Mouse (Mus musculus) monocyte, adult 5-6 weeks (primary cell): ENCODE measurements around the gene Efna5. TPM values are rescaled to one million over a fixed set of nuclear protein-coding genes. Genes with fewer than 3 reads are reported as not detected.

Experiments used
- ATAC-seq: fragments of 153-309, 156-312 bp; replicated peaks from 2 replicates; pipeline ENCODE4 v1.8.0; 2017; ENCODE audit warnings: mild to moderate bottlenecking; ENCODE audit not compliant: low TSS enrichment, insufficient number of reproducible peaks, severe bottlenecking, poor library complexity, low FRiP score
- total RNA-seq: library from RNA; stranded (forward); fragments of 200-1000, 200-491, 200-594 nt; gene quantifications from 3 replicates; pipeline ENCODE4 v1.2.3, GENCODE M21; 2017

Efna5 gene
- total RNA-seq, 1 experiment from 2014 or later: not detected

GRCm38 (mm10) chr17:62598716-62599490, 282.2 kb downstream of the Efna5 start:
- no peak for ATAC-seq

- no peak for ATAC-seq
Observed at GRCm38 (mm10) chr17:62592436-62593074, 288.6 kb downstream of the Efna5 start.

GRCm38 (mm10) chr17:62591581-62592435, 289.3 kb downstream of the Efna5 start:
- no peak for ATAC-seq

- ATAC-seq: no peak
Observed at GRCm38 (mm10) chr17:62590685-62591460, 290.2 kb downstream of the Efna5 start.

- no peak for ATAC-seq
Observed at GRCm38 (mm10) chr17:62580127-62580526, 301.0 kb downstream of the Efna5 start.

- ATAC-seq: no peak
Observed at GRCm38 (mm10) chr17:62579618-62580017, 301.5 kb downstream of the Efna5 start.

- no peak for ATAC-seq
Observed at GRCm38 (mm10) chr17:62574499-62575265, 306.4 kb downstream of the Efna5 start.

GRCm38 (mm10) chr17:62570101-62570500, 311.0 kb downstream of the Efna5 start:
- ATAC-seq: no peak

GRCm38 (mm10) chr17:62568019-62568418, 313.1 kb downstream of the Efna5 start:
- ATAC-seq: no peak

- no peak for ATAC-seq
Observed at GRCm38 (mm10) chr17:62565632-62566031, 315.5 kb downstream of the Efna5 start.

GRCm38 (mm10) chr17:62562439-62562838, 318.7 kb downstream of the Efna5 start:
- no peak for ATAC-seq

- no peak for ATAC-seq
Observed at GRCm38 (mm10) chr17:62557215-62557614, 323.9 kb downstream of the Efna5 start.
